In genomic region chr14:54884022-54884712, GRCm38 (mm10) we compare ENCODE assay signal across 7 mouse cellular contexts. TPM values are rescaled to one million over a fixed set of nuclear protein-coding genes. Genes with fewer than 3 reads are reported as not detected.
DNase-seq lines count a peak whose midpoint lies in the region; ATAC-seq and TF ChIP-seq lines count a peak whose summit lies in the region.

No protein-coding gene starts in this region.

- H3K9me3 ChIP-seq in lung, embryonic 14.5 days (ENCODE audit: low read depth, low read length) = no peaks in the 10 kb centered on the region

- H3K9ac ChIP-seq in lung, embryonic 14.5 days = peak overlapping the region; percentile 81

- TF ChIP-seq POLR2A in embryonic fibroblast, embryonic 13.5 days (IDR thresholded peaks at IDR 0.05; ENCODE audit: low read depth, low read length) = no peak
- no peak for TF ChIP-seq POLR2A in olfactory bulb, adult 2 months (IDR thresholded peaks at IDR 0.05; ENCODE audit: insufficient read depth, low read depth, low read length)

- WGBS in lung, embryonic 14.5 days = 12% methylated on average over 21 of the region's 21 CpGs
- WGBS in olfactory bulb, adult 2 months = 34% methylated on average over 21 of the region's 21 CpGs

- DNase-seq in lung, embryonic 14.5 days = peak; percentile 64
- DNase-seq in lung, postnatal 36 days = no peak
- peak; percentile 38 for DNase-seq in kidney, postnatal 10 days
- no peak for DNase-seq in layer of hippocampus, postnatal 25 days (ENCODE audit: extremely low spot score in 1 of 2, low spot score in 1 of 2)
- DNase-seq in adrenal gland, postnatal 25 days = no peak

- H3K27me3 ChIP-seq in lung, embryonic 14.5 days (ENCODE audit: insufficient read depth, low read length) = no peaks in the 10 kb centered on the region

- H3K36me3 ChIP-seq in lung, embryonic 14.5 days (ENCODE audit: insufficient read depth) = peaks cover 9% of the 10 kb centered on the region; the same call in 1 of the 2 replicates

- H3K4me3 ChIP-seq in lung, embryonic 14.5 days (ENCODE audit: low read depth, low read length) = peak overlapping the region; percentile 67
- H3K4me3 ChIP-seq in embryonic fibroblast, embryonic 13.5 days (ENCODE audit: insufficient read depth, low read length) = peak overlapping the region; percentile 97
- H3K4me3 ChIP-seq in olfactory bulb, adult 2 months (ENCODE audit: insufficient read depth, low read depth, low read length) = peak overlapping the region; percentile 72

- ATAC-seq in lung, embryonic 14.5 days (ENCODE audit: insufficient read depth) = peak; percentile 28

- no peak for TF ChIP-seq CTCF in lung, embryonic 14.5 days (IDR thresholded peaks at IDR 0.05; ENCODE audit: low read depth)
- no peak for TF ChIP-seq CTCF in embryonic fibroblast, embryonic 13.5 days (IDR thresholded peaks at IDR 0.05; ENCODE audit: borderline replicate concordance, insufficient read depth, low read length)
- no peak for TF ChIP-seq CTCF in olfactory bulb, adult 2 months (IDR thresholded peaks at IDR 0.05; ENCODE audit: insufficient read depth, low read depth, low read length)

- peaks cover 13% of the 10 kb centered on the region; the same call in 1 of the 2 replicates for H3K4me1 ChIP-seq in lung, embryonic 14.5 days (ENCODE audit: insufficient read depth)
- peaks cover 14% of the 10 kb centered on the region for H3K4me1 ChIP-seq in embryonic fibroblast, embryonic 13.5 days (ENCODE audit: control insufficient read depth, insufficient read depth, low read length)
- H3K4me1 ChIP-seq in olfactory bulb, adult 2 months (ENCODE audit: control insufficient read depth, insufficient read depth, low read length) = peaks cover 23% of the 10 kb centered on the region

- H3K27ac ChIP-seq in lung, embryonic 14.5 days (ENCODE audit: low read depth) = peak overlapping the region; percentile 97
- H3K27ac ChIP-seq in embryonic fibroblast, embryonic 13.5 days (ENCODE audit: insufficient read depth, low read length) = peak overlapping the region; percentile 94
- H3K27ac ChIP-seq in olfactory bulb, adult 2 months (ENCODE audit: insufficient read depth, low read depth, low read length) = peak overlapping the region; percentile 58; the same call in 1 of the 2 replicates

- peak overlapping the region; percentile 82 for H3K4me2 ChIP-seq in lung, embryonic 14.5 days

RNA-seq across cellular contexts. Expression of gene Gm20521, which starts 0.9 kb away (rescaled TPM):
- polyA plus RNA-seq in lung, embryonic 14.5 days (2014; fragmentation: Nextera tagmentation; extraction: Ambion mirVana) = not detected in 2 replicates
- polyA plus RNA-seq in embryonic fibroblast, embryonic 13.5 days (2011; ENCODE audit: insufficient read length, low read depth, missing spikeins) = not detected in 2 replicates
- not detected in 2 replicates for polyA plus RNA-seq in olfactory bulb, adult 2 months (2012; ENCODE audit: insufficient read depth, insufficient read length, low replicate concordance, missing spikeins)
- 10 to 100 TPM in 1 of 2 experiments, 1 to 10 TPM in 1; 3.1 to 13.8 TPM for total RNA-seq in layer of hippocampus, postnatal 25 days (2021)
- total RNA-seq in adrenal gland, postnatal 25 days (2021) = 10.0 TPM in 1 of 2 replicates, not detected in the other

RNA-seq across cellular contexts. Expression of gene Bcl2l2, which starts 1.0 kb away (rescaled TPM):
- polyA plus RNA-seq in lung, embryonic 14.5 days (2014; fragmentation: Nextera tagmentation; extraction: Ambion mirVana) = 3.4 and 3.9 TPM in 2 replicates
- polyA plus RNA-seq in embryonic fibroblast, embryonic 13.5 days (2011; ENCODE audit: insufficient read length, low read depth, missing spikeins) = 48.3 and 53.1 TPM in 2 replicates
- polyA plus RNA-seq in olfactory bulb, adult 2 months (2012; ENCODE audit: insufficient read depth, insufficient read length, low replicate concordance, missing spikeins) = 145 TPM in 1 of 2 replicates, not detected in the other
- total RNA-seq in layer of hippocampus, postnatal 25 days (2021) = 100 to 1,000 TPM; 108 to 117 TPM
- 50.0 and 62.2 TPM in 2 replicates for total RNA-seq in adrenal gland, postnatal 25 days (2021)

RNA-seq across cellular contexts. Expression of gene Ppp1r3e, which starts 6.8 kb away (rescaled TPM):
- 1.5 and 1.6 TPM in 2 replicates for polyA plus RNA-seq in lung, embryonic 14.5 days (2014; fragmentation: Nextera tagmentation; extraction: Ambion mirVana)
- 8.4 and 10.9 TPM in 2 replicates for polyA plus RNA-seq in embryonic fibroblast, embryonic 13.5 days (2011; ENCODE audit: insufficient read length, low read depth, missing spikeins)
- polyA plus RNA-seq in olfactory bulb, adult 2 months (2012; ENCODE audit: insufficient read depth, insufficient read length, low replicate concordance, missing spikeins) = not detected in 2 replicates
- 10 to 100 TPM; 19.4 to 22.6 TPM for total RNA-seq in layer of hippocampus, postnatal 25 days (2021)
- total RNA-seq in adrenal gland, postnatal 25 days (2021) = 19.3 and 23.8 TPM in 2 replicates

RNA-seq across cellular contexts. Expression of gene Pabpn1, which starts 8.1 kb away (rescaled TPM):
- polyA plus RNA-seq in lung, embryonic 14.5 days (2014; fragmentation: Nextera tagmentation; extraction: Ambion mirVana) = 134 and 139 TPM in 2 replicates
- 168 and 172 TPM in 2 replicates for polyA plus RNA-seq in embryonic fibroblast, embryonic 13.5 days (2011; ENCODE audit: insufficient read length, low read depth, missing spikeins)
- polyA plus RNA-seq in olfactory bulb, adult 2 months (2012; ENCODE audit: insufficient read depth, insufficient read length, low replicate concordance, missing spikeins) = not detected in 2 replicates
- 100 to 1,000 TPM; 193 to 262 TPM for total RNA-seq in layer of hippocampus, postnatal 25 days (2021)
- total RNA-seq in adrenal gland, postnatal 25 days (2021) = 195 and 256 TPM in 2 replicates

RNA-seq across cellular contexts. Expression of gene Homez, which starts 13.4 kb away (rescaled TPM):
- polyA plus RNA-seq in lung, embryonic 14.5 days (2014; fragmentation: Nextera tagmentation; extraction: Ambion mirVana) = 10.4 and 13.2 TPM in 2 replicates
- polyA plus RNA-seq in embryonic fibroblast, embryonic 13.5 days (2011; ENCODE audit: insufficient read length, low read depth, missing spikeins) = 5.4 and 6.9 TPM in 2 replicates
- polyA plus RNA-seq in olfactory bulb, adult 2 months (2012; ENCODE audit: insufficient read depth, insufficient read length, low replicate concordance, missing spikeins) = not detected in 2 replicates
- 10 to 100 TPM; 21.9 to 23.6 TPM for total RNA-seq in layer of hippocampus, postnatal 25 days (2021)
- total RNA-seq in adrenal gland, postnatal 25 days (2021) = 14.8 and 19.0 TPM in 2 replicates

Comparison
In these comparisons a context has a peak if more than half of its experiments do, and no peak if none do; other contexts are left out.
1. DNase-seq: peak in lung, embryonic 14.5 days (single experiment) and kidney, postnatal 10 days (single experiment); none in lung, postnatal 36 days (single experiment), layer of hippocampus, postnatal 25 days (0 of 2) and adrenal gland, postnatal 25 days (single experiment).
2. Peak in every context shown above with its lines, with median percentiles within 50 percentile points of each other: H3K27ac ChIP-seq and H3K4me3 ChIP-seq.